Mouse (Mus musculus): ENCODE measurements at regions not wholly inside any gene's neighbourhood (a gene's known extent, or its start where the extent isn't known, plus 50 kb on each side); places are given as distances from the start of the nearest gene placed in this dataset.
A peak's percentile ranks its signal among the peaks of the same experiment; 100 is the strongest.

DNA sequence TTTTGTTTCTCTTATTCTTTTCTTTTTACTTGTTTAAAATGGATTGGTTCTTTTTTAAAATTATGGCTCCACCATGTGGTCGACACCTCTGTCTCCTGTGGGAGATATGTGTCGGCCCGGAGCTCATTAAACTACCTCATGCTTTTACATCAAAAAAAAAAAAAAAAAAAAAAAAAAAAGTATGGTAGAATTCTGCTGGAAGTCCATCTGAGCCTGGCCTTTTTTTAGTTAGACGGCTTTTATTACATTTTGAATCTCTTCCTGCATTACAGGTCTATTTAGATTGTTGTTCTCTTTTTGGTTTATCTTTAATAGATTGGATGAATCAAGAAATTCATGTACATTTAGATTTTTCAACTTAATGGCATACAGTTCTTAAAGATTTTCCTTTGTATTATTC is 350.8 kb upstream of the Ascc3 start:
- DNase-seq, result no peak

DNA sequence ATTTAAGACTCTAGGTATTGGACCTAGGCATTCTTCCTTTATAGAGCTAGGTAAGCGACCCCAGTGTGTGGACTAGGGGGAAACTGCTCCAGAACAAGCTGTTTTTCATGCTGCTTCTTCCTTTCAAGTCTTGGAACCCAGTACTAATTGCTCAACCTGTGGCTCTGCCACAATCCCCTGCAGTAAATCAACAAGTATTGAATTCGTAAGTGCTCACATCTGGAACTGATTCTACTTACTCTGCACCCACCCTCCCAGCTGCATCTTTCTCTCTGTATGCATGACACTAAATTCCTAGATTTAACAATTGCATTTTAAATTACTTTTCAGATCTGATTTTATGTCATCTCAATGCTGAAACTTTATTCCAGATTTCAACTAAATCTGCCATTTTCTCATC is 388.9 kb upstream of the Ascc3 start:
- DNase-seq, result no peak

DNA sequence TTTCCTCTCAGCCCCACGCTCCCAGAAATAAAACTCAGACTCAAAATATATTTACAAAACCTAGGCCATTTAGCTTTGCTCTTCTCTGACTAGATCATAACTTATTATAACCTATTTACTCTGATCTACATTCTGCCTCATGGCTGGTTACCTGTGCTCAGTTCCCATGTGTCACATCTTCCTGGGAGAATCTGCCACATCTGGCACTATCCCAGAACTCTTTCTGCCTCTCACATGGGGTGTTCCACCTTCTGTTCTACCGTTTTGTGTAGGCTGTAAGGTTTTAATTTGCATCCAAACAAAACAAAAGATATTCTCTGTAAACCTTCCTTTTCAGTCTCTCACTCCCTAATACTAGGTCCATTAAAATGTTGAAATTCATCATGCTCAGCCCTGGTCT is 390.8 kb upstream of the Ascc3 start:
- peak; percentile 43 for DNase-seq

DNA sequence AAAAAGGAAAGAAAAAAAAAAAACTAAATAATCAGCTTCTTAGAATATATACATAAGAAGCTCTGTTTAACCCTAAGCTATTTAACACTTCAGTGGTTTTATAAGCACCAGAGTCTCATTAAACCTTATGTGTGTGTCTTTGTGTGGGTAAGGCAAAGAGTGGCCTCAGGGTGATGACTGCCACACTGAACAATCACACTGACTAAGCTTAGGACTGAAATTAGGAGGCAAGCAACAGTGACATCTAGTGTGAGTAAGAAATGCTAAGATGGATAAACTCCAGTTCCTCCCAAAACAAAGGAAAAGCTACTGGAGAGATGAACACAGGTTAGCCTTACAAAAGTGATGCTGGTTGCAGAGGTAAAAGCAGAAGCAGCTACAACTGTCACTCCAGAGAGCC is 392.6 kb upstream of the Ascc3 start:
- peak; percentile 37 for DNase-seq

DNA sequence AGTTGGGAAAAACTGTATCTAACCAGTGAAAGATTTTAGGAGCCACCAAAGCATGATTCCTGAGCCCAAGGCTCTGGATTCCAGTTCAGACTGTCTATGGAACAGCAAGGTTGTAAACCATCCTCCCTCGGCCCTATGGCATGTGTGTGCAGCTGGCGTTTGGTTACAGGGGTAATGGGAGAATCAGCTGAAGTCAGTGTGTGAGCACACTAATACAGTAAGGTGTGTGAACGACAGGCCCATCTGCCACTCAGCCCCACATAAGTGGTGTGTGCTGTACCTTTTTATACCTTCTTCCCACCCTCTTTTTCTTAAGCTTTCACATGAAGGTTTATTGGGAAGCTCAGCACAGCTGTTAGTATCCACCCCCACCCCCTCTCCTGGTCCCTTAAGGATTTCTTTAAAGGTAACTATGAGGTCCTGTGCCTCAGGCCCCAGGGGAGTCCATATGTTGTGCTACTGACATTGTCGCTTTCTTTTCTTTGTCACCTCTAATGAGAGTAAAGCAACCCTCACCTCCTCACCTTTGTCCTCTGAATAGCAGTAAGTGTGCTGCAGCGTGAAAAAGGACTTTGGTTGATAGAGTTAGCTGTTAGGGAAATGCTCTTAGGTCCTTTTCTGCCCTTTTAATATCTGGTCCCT is 394.5 kb upstream of the Ascc3 start:
- DNase-seq, result no peak

DNA sequence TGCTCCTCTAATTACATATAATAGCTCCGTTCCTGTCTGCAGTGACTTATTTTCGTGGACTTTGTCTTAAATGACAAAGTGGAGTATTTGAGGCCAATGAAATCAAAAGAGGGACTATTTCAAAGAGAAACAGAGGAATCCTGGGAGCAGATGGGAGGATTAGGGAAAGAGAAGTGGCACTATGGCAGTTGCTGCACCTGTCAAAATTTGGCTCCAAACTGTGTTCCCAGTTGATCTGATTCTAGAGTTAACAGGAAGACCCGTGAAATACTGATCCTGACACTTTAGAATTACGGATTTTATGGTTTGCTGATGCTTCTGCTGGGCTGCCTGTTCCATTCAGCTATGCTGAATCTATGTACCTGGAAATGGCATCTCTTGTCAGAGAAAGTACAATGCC is 401.7 kb upstream of the Grik2 start:
- DNase-seq, result no peak

DNA sequence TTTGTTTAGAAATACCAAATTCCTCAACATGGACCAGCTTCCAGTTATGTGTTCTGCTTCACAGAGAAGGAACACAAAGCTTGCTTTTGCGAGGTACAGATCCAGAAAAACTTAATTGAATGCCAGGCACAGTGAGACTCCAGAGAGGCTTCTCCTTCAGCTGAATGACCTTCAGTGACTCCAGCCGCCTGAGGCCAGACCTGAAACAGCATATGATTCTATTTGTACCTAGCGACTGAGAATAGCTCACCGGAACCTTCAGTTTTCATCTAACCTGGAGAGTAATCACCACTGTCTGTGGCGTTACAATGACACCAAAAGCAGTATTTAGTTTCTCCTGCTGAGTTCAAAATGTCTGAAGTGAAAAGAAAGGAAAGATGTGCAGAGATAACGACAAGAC is 380.6 kb upstream of the Grik2 start:
- DNase-seq, result no peak

DNA sequence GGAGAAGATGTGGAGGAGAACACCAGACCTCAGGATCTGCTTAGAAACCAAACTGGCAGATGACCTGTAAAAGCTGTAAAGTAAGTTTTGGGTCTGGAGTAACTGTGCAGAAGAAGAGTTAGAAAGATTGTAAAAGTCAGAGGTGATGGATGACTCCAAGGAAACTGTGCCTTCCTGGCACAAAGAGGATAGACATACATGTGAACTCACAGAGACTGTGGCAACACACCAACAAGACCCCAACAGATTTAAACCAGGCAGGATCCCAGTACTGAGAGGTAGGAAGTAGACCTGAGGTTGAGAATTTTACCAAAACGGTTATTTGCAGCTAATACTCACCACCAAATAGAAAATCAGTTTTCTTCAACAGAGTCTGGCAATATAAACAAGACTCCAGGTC is 349.8 kb upstream of the Grik2 start:
- peak; percentile 29 for DNase-seq

DNA sequence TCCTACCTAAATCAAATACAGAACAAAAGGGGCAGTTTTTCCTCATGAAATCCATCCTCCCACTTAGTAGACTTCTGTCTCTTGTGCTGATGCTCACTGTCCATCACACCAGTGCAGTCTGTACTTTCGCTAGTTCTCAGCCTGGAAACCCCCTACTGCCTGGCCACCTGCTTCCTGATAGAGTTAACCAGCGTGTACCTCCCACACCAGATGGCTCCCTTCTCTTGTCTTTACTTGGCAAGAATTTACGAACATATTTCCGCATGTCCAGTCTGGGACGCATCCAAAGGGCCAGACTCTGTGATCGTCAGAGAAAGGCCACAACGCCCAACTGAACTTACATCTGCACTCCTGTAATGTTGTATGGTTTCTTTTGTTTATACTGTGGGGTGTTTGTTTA is 349.2 kb upstream of the Grik2 start:
- DNase-seq, result peak; percentile 97

DNA sequence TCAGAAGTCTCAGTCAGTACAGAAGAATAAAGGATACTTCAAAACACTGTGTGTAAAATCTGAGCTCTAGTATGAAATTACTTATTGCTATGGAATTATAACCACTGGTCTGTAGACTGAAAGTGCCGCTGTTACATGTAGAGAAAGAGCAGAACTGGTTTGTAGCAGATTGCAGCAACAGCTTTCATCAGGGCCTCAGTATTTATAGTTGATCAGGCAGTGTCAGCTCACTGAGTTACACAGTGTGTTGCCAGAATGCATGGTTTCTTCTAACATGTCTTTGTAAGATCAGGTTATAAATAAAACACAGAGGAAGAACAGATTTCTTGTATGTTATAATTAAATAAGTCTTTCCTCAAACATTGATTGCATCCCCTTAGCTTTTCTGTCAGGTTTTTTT is 347.6 kb upstream of the Grik2 start:
- no peak for DNase-seq

DNA sequence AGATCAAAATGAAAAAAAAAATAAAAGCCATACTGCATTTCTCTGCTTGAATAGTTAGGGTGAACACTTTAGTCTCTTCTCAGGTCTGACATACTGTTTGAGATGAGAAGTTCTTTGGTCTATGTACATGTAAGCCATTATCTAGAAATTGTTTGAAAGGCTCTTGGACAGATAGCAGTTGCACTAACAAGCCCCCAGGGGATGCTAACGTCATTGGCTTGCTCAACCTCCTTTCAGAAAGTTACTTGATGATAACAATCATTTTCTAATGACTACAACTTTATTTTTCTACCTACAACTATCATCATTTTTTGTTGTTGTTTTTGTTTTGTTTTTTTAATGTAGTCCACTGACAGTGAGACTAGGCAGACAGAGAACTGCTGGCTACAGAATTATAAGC is 346.9 kb upstream of the Grik2 start:
- no peak for DNase-seq

Data from cerebellum, adult 11 months (tissue).